Mouse (Mus musculus): ENCODE measurements around the gene Gm4792. TPM values are rescaled to one million over a fixed set of nuclear protein-coding genes. Genes with fewer than 3 reads are reported as not detected.

The Gm4792 gene
- total and polyA plus RNA-seq, 3 experiments = not detected

GRCm38 (mm10) chr10:94347296-94347695 is 48.8 kb upstream of the Gm4792 start:
- no peaks in the 10 kb centered on the region for H3K9me3 ChIP-seq (replicated peaks; ENCODE audit: low read length)
- no peaks in the 10 kb centered on the region for H3K36me3 ChIP-seq (replicated peaks in 1 of 2; ENCODE audit: control insufficient read depth in 1 of 2, insufficient read depth in 1 of 2, low read length in 1 of 2)
- no peak overlapping the region for H3K27ac ChIP-seq (ENCODE audit: insufficient read depth, low read depth)
- H3K4me1 ChIP-seq (ENCODE audit: control insufficient read depth in 1 of 2, insufficient read depth in 2 of 2) = peaks cover 9 to 43% of the 10 kb centered on the region in 2 experiments
- in situ Hi-C loops (cut with MboI; ENCODE audit: low pct_ligation_motif_present, low pct_unique_long_range_greater_than_20kb, low sequenced_read_pairs) = no loop called here
- no peaks in the 10 kb centered on the region for H3K27me3 ChIP-seq (replicated peaks)
- no peak overlapping the region for H3K4me2 ChIP-seq (ENCODE audit: insufficient read depth, low read depth, poor library complexity, severe bottlenecking)
- no peak overlapping the region for H3K9ac ChIP-seq (ENCODE audit: insufficient read depth, low read depth)
- no peaks in the 10 kb centered on the region for H3K79me2 ChIP-seq (replicated peaks; ENCODE audit: control insufficient read depth, extremely low read depth, insufficient read depth, poor library complexity, severe bottlenecking)
- H3K4me3 ChIP-seq (replicated peaks in 1 of 3; ENCODE audit: low read depth in 2 of 3, low read length in 2 of 3, poor library complexity in 1 of 3) = no peak overlapping the region
- TF ChIP-seq USF2 (conservative IDR thresholded peaks at IDR 0.05; ENCODE audit: low read depth, low read length) = no peak
- TF ChIP-seq RCOR1 (conservative IDR thresholded peaks at IDR 0.05; ENCODE audit: low read depth, low read length) = no peak
- no peak for TF ChIP-seq MAX (IDR thresholded peaks at IDR 0.05; ENCODE audit: low read length)
- no peak for TF ChIP-seq ELF1 (IDR thresholded peaks at IDR 0.05; ENCODE audit: low read depth, low read length)
- no peak for TF ChIP-seq MYC (IDR thresholded peaks at IDR 0.05; ENCODE audit: low read depth, low read length)
- no peak for TF ChIP-seq EP300 (IDR thresholded peaks at IDR 0.05; ENCODE audit: low read length)
- TF ChIP-seq ETS1 (conservative IDR thresholded peaks at IDR 0.05; ENCODE audit: low read depth, low read length) = no peak
- no peak for TF ChIP-seq TCF12 (IDR thresholded peaks at IDR 0.05; ENCODE audit: low read depth, low read length)
- no peak for TF ChIP-seq CTCF (conservative IDR thresholded peaks at IDR 0.05 in 1 of 2, IDR thresholded peaks at IDR 0.05 in 1 of 2; ENCODE audit: low read depth in 2 of 2, low read length in 2 of 2)
- no peak for TF ChIP-seq NRF1 (IDR thresholded peaks at IDR 0.05; ENCODE audit: low read depth, low read length)
- TF ChIP-seq PAX5 (IDR thresholded peaks at IDR 0.05; ENCODE audit: low read length) = no peak
- TF ChIP-seq ZKSCAN1 (IDR thresholded peaks at IDR 0.05; ENCODE audit: borderline replicate concordance, low read depth, low read length) = no peak
- TF ChIP-seq ZMIZ1 (IDR thresholded peaks at IDR 0.05; ENCODE audit: low read depth, low read length) = no peak
- TF ChIP-seq CHD2 (IDR thresholded peaks at IDR 0.05; ENCODE audit: low read length) = no peak
- no peak for TF ChIP-seq CHD1 (IDR thresholded peaks at IDR 0.05; ENCODE audit: low read depth, low read length)
- no peak for TF ChIP-seq MXI1 (IDR thresholded peaks at IDR 0.05; ENCODE audit: low read depth, low read length)
- DNase-seq (ENCODE audit: extremely low read depth) = no peak
- dilution Hi-C loops (cut with MboI; ENCODE audit: extremely low pct_ligation_motif_present, extremely low pct_unique_long_range_greater_than_20kb, low sequenced_read_pairs) = no loop called here

- no peak overlapping the region for H3K4me3 ChIP-seq (replicated peaks in 1 of 3; ENCODE audit: low read depth in 2 of 3, low read length in 2 of 3, poor library complexity in 1 of 3)
- H3K79me2 ChIP-seq (replicated peaks; ENCODE audit: control insufficient read depth, extremely low read depth, insufficient read depth, poor library complexity, severe bottlenecking) = no peaks in the 10 kb centered on the region
- TF ChIP-seq E2F4 (IDR thresholded peaks at IDR 0.05; ENCODE audit: insufficient replicate concordance, low read depth, low read length) (no peak), CHD1 (IDR thresholded peaks at IDR 0.05; ENCODE audit: low read depth, low read length) (no peak), TBP (conservative IDR thresholded peaks at IDR 0.05; ENCODE audit: low read depth, low read length) (no peak), UBTF (IDR thresholded peaks at IDR 0.05; ENCODE audit: low read depth, low read length) (no peak), MXI1 (IDR thresholded peaks at IDR 0.05; ENCODE audit: low read depth, low read length) (no peak), IRF4 (IDR thresholded peaks at IDR 0.05; ENCODE audit: low read depth, low read length) (no peak), PAX5 (IDR thresholded peaks at IDR 0.05; ENCODE audit: low read length) (no peak), MAX (IDR thresholded peaks at IDR 0.05; ENCODE audit: low read length) (no peak), NRF1 (IDR thresholded peaks at IDR 0.05; ENCODE audit: low read depth, low read length) (no peak), USF2 (conservative IDR thresholded peaks at IDR 0.05; ENCODE audit: low read depth, low read length) (no peak), POLR2A (IDR thresholded peaks at IDR 0.05; ENCODE audit: low read depth, low read length) (no peak), ETS1 (conservative IDR thresholded peaks at IDR 0.05; ENCODE audit: low read depth, low read length) (no peak), CHD2 (IDR thresholded peaks at IDR 0.05; ENCODE audit: low read length) (no peak), TCF12 (IDR thresholded peaks at IDR 0.05; ENCODE audit: low read depth, low read length) (no peak), SIN3A (IDR thresholded peaks at IDR 0.05; ENCODE audit: low read length) (no peak)
- in situ Hi-C loops (cut with MboI; ENCODE audit: low pct_ligation_motif_present, low pct_unique_long_range_greater_than_20kb, low sequenced_read_pairs) = no loop called here
- H3K9me3 ChIP-seq (replicated peaks; ENCODE audit: low read length) = no peaks in the 10 kb centered on the region
- dilution Hi-C loops (cut with MboI; ENCODE audit: extremely low pct_ligation_motif_present, extremely low pct_unique_long_range_greater_than_20kb, low sequenced_read_pairs) = no loop called here
- H3K4me2 ChIP-seq (ENCODE audit: insufficient read depth, low read depth, poor library complexity, severe bottlenecking) = no peak overlapping the region
- H3K4me1 ChIP-seq (ENCODE audit: control insufficient read depth in 1 of 2, insufficient read depth in 2 of 2) = peaks cover 7 to 36% of the 10 kb centered on the region in 2 experiments
- H3K9ac ChIP-seq (ENCODE audit: insufficient read depth, low read depth) = no peak overlapping the region
- no peaks in the 10 kb centered on the region for H3K36me3 ChIP-seq (replicated peaks in 1 of 2; ENCODE audit: control insufficient read depth in 1 of 2, insufficient read depth in 1 of 2, low read length in 1 of 2)
- no peak for DNase-seq (ENCODE audit: extremely low read depth)
- no peaks in the 10 kb centered on the region for H3K27me3 ChIP-seq (replicated peaks)
- no peak overlapping the region for H3K27ac ChIP-seq (ENCODE audit: insufficient read depth, low read depth)
Measured at GRCm38 (mm10) chr10:94346596-94346995, 48.1 kb upstream of the Gm4792 start.
